Mouse (Mus musculus) liver, embryonic 14.5 days (tissue): ENCODE data around the gene Specc1l. TPM values are rescaled to one million over a fixed set of nuclear protein-coding genes. Genes with fewer than 3 reads are reported as not detected.

ENCODE experiments used
- ATAC-seq: fragments of 200-750 bp; cut with Nextera tagmentation; 2 replicates; pipeline ENCODE4 v1.8.0; 2017; ENCODE audit warnings: moderate number of reproducible peaks, mild to moderate bottlenecking, moderate library complexity; ENCODE audit not compliant: insufficient read depth
- DNase-seq, 3 experiments: peaks; one replicate each; pipeline ENCODE4 v3.0.0-alpha.2; 2012 to 2013; ENCODE audit warnings: low read depth in 3 of 3, low spot score in 3 of 3
- H3K27ac ChIP-seq: fragments of 300-500 bp; sonication (generic); 2 replicates; pipeline ENCODE4 v1.5.1; 2014; ENCODE audit warnings: moderate library complexity, mild to moderate bottlenecking, control low read depth, inconsistent platforms
- H3K27me3 ChIP-seq: fragments of 300-500 bp; sonication (generic); 2 replicates; pipeline ENCODE4 v1.6.1; 2014; ENCODE audit warnings: mild to moderate bottlenecking, low read length, moderate library complexity; ENCODE audit not compliant: control insufficient read depth, insufficient read depth
- H3K36me3 ChIP-seq: fragments of 300-500 bp; sonication (generic); replicated peaks from 2 replicates; pipeline ENCODE4 v1.6.1; 2014; ENCODE audit warnings: low read depth; ENCODE audit not compliant: control insufficient read depth, insufficient read depth
- H3K4me1 ChIP-seq, 2 experiments: fragments of 200-500 bp in 1 of 2; fragments of 300-500 bp in 1 of 2; sonication (generic) in 1 of 2; replicated peaks; 2 replicates each; pipeline ENCODE4 v1.6.1; 2012 to 2014; ENCODE audit warnings: antibody characterized with exemption in 1 of 2, inconsistent platforms in 1 of 2, low read length in 1 of 2; ENCODE audit not compliant: control insufficient read depth in 2 of 2, insufficient read depth in 2 of 2
- H3K4me2 ChIP-seq: fragments of 300-500 bp; sonication (generic); 2 replicates; pipeline ENCODE4 v1.6.1; 2014; ENCODE audit warnings: low read depth, mild to moderate bottlenecking, control low read depth, moderate library complexity
- H3K4me3 ChIP-seq, 2 experiments: fragments of 200-500 bp in 1 of 2; fragments of 300-500 bp in 1 of 2; sonication (generic) in 1 of 2; 2 replicates each; pipeline ENCODE4 v1.5.1; 2012 to 2014; ENCODE audit warnings: low read depth in 2 of 2, low read length in 2 of 2, mild to moderate bottlenecking in 2 of 2, control low read depth in 1 of 2, inconsistent platforms in 1 of 2, moderate library complexity in 1 of 2; ENCODE audit not compliant: insufficient read depth in 1 of 2
- H3K9ac ChIP-seq: fragments of 300-500 bp; sonication (generic); replicated peaks from 2 replicates; pipeline ENCODE4 v1.6.1; 2014; ENCODE audit warnings: mild to moderate bottlenecking, control low read depth, moderate library complexity
- H3K9me3 ChIP-seq: fragments of 300-500 bp; sonication (generic); 2 replicates; pipeline ENCODE4 v1.6.1; 2016; ENCODE audit warnings: low read length, mixed read lengths; ENCODE audit not compliant: control insufficient read depth
- CTCF ChIP-seq: IDR thresholded peaks from 2 replicates; pipeline ENCODE4 v1.5.1; 2016; ENCODE audit warnings: antibody characterized with exemption, low read depth, control low read depth
- EP300 ChIP-seq: IDR thresholded peaks from 2 replicates; pipeline ENCODE4 v1.6.1; 2016; ENCODE audit warnings: antibody characterized with exemption, low read depth
- WGBS: fragments of 180-500 bp; shearing (Covaris S2); extraction: QIAGEN DNeasy Blood & Tissue Kit; methylation state at CpG from one replicate; pipeline ENCODE4 v1.1.7; 2014; ENCODE audit not compliant: insufficient replicate concordance; 5-methylcytosine and 5-hydroxymethylcytosine counted together
- polyA plus RNA-seq, 2 experiments: library from polyadenylated mRNA; depleted of rRNA in 1 of 2; stranded (reverse) in 1 of 2; unstranded in 1 of 2; fragments of >200 nt; fragmentation: Nextera tagmentation in 1 of 2; extraction: Ambion mirVana in 1 of 2; gene quantifications; 2 replicates each; pipeline versions ENCODE4 v1.2.1 to v1.2.3; 2012 to 2014

Gene Specc1l
- polyA plus RNA-seq, 2 experiments: 3.1 to 3.9 TPM

DNA sequence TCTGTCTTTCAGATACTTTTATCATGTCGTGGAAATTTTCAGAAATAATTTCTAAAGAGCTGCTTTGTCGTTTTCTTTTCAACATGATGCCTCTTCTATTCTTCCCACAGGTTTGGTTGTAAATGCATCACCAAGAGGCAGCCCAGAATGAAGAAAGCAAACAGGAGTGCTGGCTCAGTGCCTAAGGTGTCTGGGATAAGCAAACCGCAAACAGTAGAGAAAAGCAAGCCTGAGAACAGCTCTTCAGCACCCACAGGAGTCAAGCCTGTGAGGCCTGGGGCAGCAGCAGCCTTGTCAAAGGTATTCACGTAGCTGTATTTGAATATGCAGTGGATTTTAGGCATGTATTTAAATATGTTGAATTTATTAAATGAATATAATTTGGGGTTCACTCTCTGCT lies 18.7 kb downstream of the Specc1l start:
- Histone ChIP-seq H3K36me3 (no peaks in the 10 kb centered on the region; the same call in 1 of the 2 replicates), H3K9me3 (no peaks in the 10 kb centered on the region), H3K27me3 (no peaks in the 10 kb centered on the region), H3K27ac (no peak overlapping the region), H3K4me1 (peaks cover 0 to 8% of the 10 kb centered on the region in 2 experiments; a peak in 2 of 4 replicates), H3K4me2 (no peak overlapping the region), H3K4me3 (no peak overlapping the region), H3K9ac (no peak overlapping the region)
- DNase-seq (no peak), ATAC-seq (no peak)
- 74% methylated on average over 4 of the region's 4 CpGs for WGBS
- no peak for TF ChIP-seq EP300
- no peak for TF ChIP-seq CTCF

DNA sequence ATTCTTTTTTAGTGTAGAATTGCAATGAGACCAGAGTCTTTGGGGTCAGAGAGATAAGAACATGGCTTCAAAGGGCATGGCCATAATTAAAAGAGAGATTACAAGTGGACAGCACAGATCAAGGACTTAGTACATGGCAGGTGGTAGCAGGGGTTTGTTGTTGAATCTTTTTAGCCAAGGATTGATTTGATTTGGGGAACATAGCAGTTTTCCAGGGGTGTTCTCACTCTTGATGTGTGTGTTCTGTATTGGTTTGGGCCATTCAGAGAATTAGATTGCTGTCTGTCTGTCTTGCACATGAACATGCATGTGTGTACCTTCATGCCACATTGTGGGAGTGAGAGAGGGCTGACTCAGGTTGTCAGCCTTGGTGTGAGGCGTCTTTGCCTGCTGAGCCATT lies 20.0 kb downstream of the Specc1l start:
- H3K36me3 ChIP-seq: no peaks in the 10 kb centered on the region; the same call in none of the 2 replicates
- H3K27me3 ChIP-seq: no peaks in the 10 kb centered on the region
- WGBS: 85% methylated on average over 1 of the region's 1 CpGs

DNA sequence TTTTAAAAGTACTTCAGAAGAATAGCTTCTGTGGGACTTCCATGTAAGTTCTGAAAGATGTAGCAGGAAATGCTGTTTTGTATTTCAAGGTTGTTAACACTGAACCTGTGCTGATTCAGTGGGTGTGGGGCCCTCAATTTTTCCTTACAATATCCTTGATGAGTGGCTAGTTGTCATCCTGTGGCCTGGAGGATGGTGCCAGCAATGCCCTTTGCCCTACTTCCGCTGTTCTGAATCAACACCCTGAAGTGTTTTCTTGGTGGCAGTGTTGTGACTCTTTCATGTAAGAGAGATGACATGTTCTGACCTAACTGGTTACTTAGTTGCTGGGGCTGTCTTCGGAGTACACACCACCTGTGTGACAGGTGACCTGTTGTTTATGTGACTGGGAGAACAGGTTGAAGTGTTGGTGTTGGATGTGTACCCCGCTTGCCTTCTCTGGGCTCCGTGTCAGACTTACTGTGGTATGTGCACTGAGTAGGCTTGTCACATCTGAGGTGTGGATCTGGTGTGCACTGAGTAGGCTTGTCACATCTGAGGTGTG lies 20.8 kb downstream of the Specc1l start:
- Histone ChIP-seq H3K27me3 (no peaks in the 10 kb centered on the region), H3K36me3 (no peaks in the 10 kb centered on the region; the same call in none of the 2 replicates), H3K9me3 (no peaks in the 10 kb centered on the region), H3K4me2 (no peak overlapping the region), H3K27ac (no peak overlapping the region), H3K9ac (no peak overlapping the region), H3K4me1 (peaks cover 0 to 6% of the 10 kb centered on the region in 2 experiments; a peak in 2 of 4 replicates), H3K4me3 (no peak overlapping the region)
- 79% methylated on average over 4 of the region's 4 CpGs for WGBS
- no peak for TF ChIP-seq EP300
- TF ChIP-seq CTCF: no peak
- no peak for DNase-seq
- ATAC-seq: no peak

More for the DNA sequence above, 20.0 kb downstream of the Specc1l start:
- ATAC-seq: no peak
- DNase-seq: no peak
- Histone ChIP-seq H3K9ac (no peak overlapping the region), H3K4me2 (no peak overlapping the region), H3K4me1 (peaks cover 0 to 8% of the 10 kb centered on the region in 2 experiments; a peak in 2 of 4 replicates), H3K9me3 (no peaks in the 10 kb centered on the region), H3K4me3 (no peak overlapping the region), H3K27ac (no peak overlapping the region)
- TF ChIP-seq EP300: no peak
- no peak for TF ChIP-seq CTCF

DNA sequence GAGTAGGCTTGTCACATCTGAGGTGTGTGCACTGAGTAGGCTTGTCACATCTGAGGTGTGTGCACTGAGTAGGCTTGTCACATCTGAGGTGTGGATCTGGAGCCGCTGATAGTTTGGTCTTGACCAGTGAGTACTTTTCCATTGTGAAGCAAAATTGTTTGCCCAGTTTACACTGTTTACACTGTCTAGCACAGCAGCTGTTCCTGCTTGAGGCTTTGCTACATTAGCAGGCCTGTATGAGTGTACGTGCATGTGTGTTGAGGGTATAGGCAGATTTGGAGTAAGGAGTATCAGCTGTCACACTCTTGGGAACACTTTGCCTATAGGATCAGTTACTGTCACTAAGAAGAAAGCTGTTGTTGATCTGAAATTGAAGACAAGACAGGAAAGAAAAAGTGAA lies 21.6 kb downstream of the Specc1l start:
- H3K9ac ChIP-seq: no peak overlapping the region
- H3K36me3 ChIP-seq: no peaks in the 10 kb centered on the region; the same call in none of the 2 replicates
- 68% methylated on average over 2 of the region's 2 CpGs for WGBS
- no peak overlapping the region for H3K4me2 ChIP-seq
- H3K4me3 ChIP-seq: no peak overlapping the region
- no peaks in the 10 kb centered on the region for H3K9me3 ChIP-seq
- H3K27ac ChIP-seq: no peak overlapping the region
- H3K27me3 ChIP-seq: no peaks in the 10 kb centered on the region
- ATAC-seq (no peak), DNase-seq (no peak)
- H3K4me1 ChIP-seq: peaks cover 0 to 6% of the 10 kb centered on the region in 2 experiments; a peak in 2 of 4 replicates
- no peak for TF ChIP-seq CTCF
- TF ChIP-seq EP300: no peak

DNA sequence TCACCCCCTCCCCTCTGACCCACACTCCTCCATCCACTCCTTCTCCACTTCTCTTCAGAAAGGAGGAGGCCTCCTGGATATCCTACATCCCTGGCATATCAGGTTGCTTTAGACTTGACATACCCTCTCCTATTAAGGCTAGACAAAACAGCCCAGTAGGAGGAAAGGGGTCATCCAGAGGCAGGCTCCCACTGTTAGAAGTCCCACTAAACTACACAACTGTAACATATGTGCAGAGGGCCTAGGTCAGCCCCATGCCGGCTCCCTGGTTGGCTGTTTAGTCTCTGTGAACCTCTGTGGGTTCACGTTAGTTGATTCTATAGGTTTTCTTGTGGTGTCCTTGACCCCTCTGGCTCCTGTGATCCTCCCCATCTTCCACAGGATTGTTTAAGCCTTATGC lies 23.9 kb downstream of the Specc1l start:
- Histone ChIP-seq H3K4me3 (no peak overlapping the region), H3K9me3 (no peaks in the 10 kb centered on the region), H3K4me1 (peaks cover 0 to 6% of the 10 kb centered on the region in 2 experiments; a peak in 2 of 4 replicates), H3K27me3 (no peaks in the 10 kb centered on the region), H3K27ac (no peak overlapping the region), H3K4me2 (no peak overlapping the region), H3K9ac (no peak overlapping the region), H3K36me3 (no peaks in the 10 kb centered on the region; the same call in none of the 2 replicates)
- DNase-seq: no peak
- no peak for TF ChIP-seq EP300
- no peak for TF ChIP-seq CTCF
- WGBS: 90% methylated on average over 2 of the region's 2 CpGs
- ATAC-seq: no peak
